Mouse (Mus musculus) monocyte, adult 5-6 weeks (primary cell): ENCODE data around the gene Exoc7. TPM values are rescaled to one million over a fixed set of nuclear protein-coding genes. Genes with fewer than 3 reads are reported as not detected.
"Not testable (repeated sequence)": the region's sequence is repeated elsewhere in the genome, so short reads cannot be mapped to it uniquely, and the experiment has no call there.

Source experiments
- ATAC-seq: fragments of 153-309, 156-312 bp; replicated peaks from 2 replicates; pipeline ENCODE4 v1.8.0; 2017; ENCODE audit warnings: mild to moderate bottlenecking; ENCODE audit not compliant: low TSS enrichment, insufficient number of reproducible peaks, severe bottlenecking, poor library complexity, low FRiP score
- total RNA-seq: library from RNA; stranded (forward); fragments of 200-1000, 200-491, 200-594 nt; gene quantifications from 3 replicates; pipeline ENCODE4 v1.2.3, GENCODE M21; 2017

Gene Exoc7
- total RNA-seq, 1 experiment from 2014 or later, result 48.1 TPM

GRCm38 (mm10) chr11:116283982-116284381, 23.1 kb downstream of the Exoc7 start:
- no peak for ATAC-seq

GRCm38 (mm10) chr11:116282912-116283521, 24.0 kb downstream of the Exoc7 start:
- ATAC-seq, result no peak

- ATAC-seq, result no peak
Observed at GRCm38 (mm10) chr11:116282089-116282488, 24.9 kb downstream of the Exoc7 start.

- no peak for ATAC-seq
Observed at GRCm38 (mm10) chr11:116281671-116282070, 25.4 kb downstream of the Exoc7 start.

- ATAC-seq, result no peak
Observed at GRCm38 (mm10) chr11:116280751-116281663, 26.0 kb downstream of the Exoc7 start, which contains the start of gene Galr2. Galr2 (plus strand) TSS chr11:116280939.

GRCm38 (mm10) chr11:116277184-116277583, 29.8 kb downstream of the Exoc7 start:
- not testable (repeated sequence) for ATAC-seq

GRCm38 (mm10) chr11:116274045-116274666, 32.9 kb downstream of the Exoc7 start, which contains the start of gene Srp68:
Srp68 (minus strand) TSS chr11:116274217.
- peak; percentile 100 for ATAC-seq

DNA sequence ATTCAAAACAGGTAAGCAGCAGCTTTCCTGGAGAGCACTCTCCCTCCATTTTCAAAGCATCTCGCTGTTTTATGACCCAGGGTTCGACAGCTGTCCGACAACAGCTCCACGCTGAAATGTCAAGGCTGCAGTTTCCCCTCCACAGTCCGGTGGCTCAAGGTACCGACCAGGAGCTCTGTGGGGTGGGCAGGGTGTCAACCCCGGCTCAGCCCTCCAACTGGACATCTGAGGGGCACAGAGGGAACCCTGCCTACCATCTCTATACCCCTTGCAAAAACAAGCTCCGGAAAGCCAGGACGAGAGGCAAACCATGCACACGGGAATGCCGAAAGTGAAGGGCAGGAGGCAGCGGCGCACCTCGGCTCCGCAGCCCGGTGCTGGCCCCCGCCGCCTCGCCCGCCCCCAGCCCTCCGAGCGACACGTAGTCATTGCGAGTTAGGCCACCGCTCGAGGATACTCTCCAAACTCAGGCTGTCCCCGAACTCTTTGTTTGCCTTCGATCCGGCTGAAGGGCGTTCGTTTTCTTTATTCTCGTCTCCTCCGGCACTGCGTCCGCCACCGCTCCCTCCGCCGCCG, 33.5 kb downstream of the Exoc7 start:
- no peak for ATAC-seq

- ATAC-seq, result no peak
Observed at GRCm38 (mm10) chr11:116272589-116273468, 34.2 kb downstream of the Exoc7 start.

DNA sequence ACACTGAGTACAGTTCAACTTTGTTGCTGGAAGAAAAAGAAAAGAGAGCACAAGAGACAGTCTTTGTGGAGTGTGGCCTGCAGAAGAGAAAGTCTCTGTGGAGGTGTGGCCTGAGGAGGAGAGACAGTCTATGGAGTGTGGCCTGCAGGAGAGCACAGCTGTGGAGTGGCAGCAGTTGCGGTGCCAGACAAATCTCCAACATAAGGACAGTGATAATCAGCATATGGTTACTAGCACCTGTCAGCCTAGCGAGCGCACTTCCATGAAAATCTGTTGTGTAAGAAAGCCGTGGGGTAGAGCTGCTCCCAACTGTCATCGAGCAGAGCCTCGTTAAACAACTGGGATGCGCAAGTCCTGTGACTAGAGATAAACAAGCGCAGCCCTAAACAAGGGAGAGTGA, 37.5 kb downstream of the Exoc7 start:
- no peak for ATAC-seq

DNA sequence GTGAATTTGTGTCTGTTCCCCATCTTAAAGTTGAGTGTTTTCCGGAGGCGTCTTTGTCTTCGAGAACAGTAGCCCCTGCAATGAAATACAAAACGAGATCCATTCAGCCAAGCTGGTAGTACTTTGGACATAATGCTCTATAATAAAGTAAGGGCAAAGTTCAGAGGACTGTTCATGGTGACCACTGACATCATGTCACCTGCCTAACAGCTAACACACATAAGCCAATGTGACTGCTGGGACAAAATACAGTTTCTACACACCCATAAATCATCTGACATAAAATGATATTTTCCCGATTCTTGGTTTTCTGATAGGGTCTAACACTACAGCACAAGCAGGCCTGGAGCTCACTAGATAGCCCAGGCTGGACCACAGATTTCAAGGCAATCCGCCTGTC, 38.7 kb downstream of the Exoc7 start:
- no peak for ATAC-seq

DNA sequence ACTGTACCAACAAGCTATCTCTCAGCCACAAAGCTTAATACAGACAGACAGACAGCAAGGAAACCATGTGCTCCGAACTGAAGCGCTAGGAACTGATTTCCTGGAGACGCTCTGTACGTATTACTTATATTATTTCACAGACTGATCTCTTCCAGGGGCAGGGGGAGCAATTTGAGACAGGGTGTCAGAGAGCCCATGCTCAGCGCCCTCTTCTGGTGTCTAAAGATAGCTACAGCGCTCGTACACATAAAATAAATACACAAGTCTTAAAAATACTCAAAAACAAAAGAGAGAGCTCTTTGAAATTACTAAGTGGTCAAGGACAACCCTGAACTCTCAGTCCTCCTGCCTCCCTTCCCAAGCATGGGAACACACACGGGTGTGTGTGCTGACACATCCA, 39.4 kb downstream of the Exoc7 start:
- ATAC-seq, result no peak

DNA sequence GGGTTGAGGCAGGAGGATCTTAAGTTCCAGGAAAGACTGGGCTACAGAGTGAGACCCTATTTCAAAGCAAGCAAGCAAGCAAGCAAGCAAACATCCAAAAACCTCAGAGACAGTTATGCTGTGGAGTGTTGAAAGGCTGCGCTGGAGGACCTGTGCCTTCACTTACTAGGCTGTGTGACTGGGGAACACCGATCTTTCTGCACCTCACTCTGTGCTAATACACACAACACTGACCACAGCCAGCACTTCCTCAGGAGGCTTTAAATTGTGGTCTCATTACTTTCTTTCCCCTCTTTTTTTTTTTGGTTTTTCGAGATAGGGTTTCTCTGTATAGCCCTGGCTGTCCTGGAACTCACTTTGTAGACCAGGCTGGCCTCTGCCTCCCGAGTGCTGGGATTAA, 41.2 kb downstream of the Exoc7 start:
- ATAC-seq, result no peak

GRCm38 (mm10) chr11:116265352-116265751, 41.7 kb downstream of the Exoc7 start:
- ATAC-seq, result no peak; the same call in 1 of the 2 replicates

DNA sequence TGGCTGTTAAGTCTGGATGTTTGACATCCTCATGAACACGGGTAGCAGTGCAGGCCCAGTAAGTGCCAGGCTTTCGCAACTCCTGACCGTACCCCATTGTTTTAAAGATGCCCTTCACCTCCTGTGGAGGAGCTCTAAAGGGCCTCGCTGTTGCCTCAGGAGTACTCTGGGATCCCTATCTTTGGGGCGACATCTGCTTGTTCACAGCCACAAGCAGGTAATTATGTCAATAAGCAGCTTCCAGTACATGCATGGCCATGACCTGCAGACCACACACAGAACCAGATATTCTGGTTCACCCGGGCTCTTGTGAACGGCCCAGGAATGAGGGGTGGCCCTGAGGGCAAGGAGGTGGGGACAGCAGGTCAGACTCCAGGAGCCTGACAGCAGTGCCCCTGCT, 46.8 kb downstream of the Exoc7 start:
- no peak for ATAC-seq

DNA sequence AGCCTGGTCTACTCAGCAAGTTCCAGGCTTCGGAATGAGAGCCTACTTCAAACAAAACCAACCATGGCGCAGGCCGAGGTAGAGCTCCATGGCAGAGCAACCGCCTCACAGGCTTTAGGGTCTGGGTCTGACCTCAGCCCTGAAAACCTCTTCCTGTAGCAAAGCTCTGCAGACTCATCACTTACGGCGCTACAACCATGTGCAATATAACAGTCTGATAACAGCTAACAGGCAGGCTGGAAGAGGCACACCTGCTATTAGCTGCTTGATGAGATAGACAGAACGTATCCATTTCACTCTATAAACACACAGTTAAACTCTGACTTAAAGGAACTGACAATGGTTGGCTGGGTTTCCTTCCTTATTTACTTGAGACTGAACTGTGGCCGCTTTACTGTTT, 47.6 kb downstream of the Exoc7 start:
- no peak for ATAC-seq

- ATAC-seq, result no peak
Observed at GRCm38 (mm10) chr11:116255982-116256675, 50.9 kb downstream of the Exoc7 start.
